Mouse (Mus musculus): ENCODE measurements around the gene 4930595D18Rik.

DNA sequence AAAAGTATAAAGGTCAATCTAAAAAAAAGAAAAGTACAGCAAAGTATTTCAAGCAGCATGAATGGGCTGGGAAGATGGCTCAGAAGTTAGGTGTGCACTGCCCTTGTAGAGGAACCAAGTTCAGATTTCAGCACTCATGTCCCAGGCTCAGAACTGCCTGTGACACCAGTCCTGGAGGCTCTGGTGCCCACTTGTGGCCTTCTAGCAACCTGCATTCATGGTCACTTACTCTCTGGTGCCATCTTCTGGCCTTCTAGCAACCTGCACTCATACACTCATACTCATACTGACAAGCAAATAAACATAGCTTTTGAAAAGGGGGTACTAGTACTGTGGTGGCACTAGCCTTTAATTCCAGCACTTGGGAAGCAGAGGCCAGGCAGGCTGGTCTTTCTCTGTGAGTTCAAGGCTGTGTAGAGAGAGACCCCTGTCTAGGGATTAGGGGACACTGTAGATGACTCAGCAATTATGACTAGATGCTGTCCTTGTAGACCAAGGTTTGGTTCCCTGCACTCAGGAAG, 61.9 kb downstream of the 4930595D18Rik start:
- TF ChIP-seq POLR2A (IDR thresholded peaks at IDR 0.05; ENCODE audit: extremely low read depth, insufficient read depth, low read length), result no peak
- peak; percentile 31; the same call in 1 of the 2 replicates for TF ChIP-seq CTCF (IDR thresholded peaks at IDR 0.05; ENCODE audit: extremely low read depth, insufficient read depth, low read length)

Data from cortical plate, adult 2 months (tissue).